Mouse (Mus musculus) forebrain, embryonic 11.5 days (tissue): ENCODE measurements around the gene Spocd1. TPM values are rescaled to one million over a fixed set of nuclear protein-coding genes. Genes with fewer than 3 reads are reported as not detected.

Experiments used
- ATAC-seq: fragments of 200-750 bp; cut with Nextera tagmentation; replicated peaks from 2 replicates; pipeline ENCODE4 v1.8.0; 2017; ENCODE audit warnings: moderate TSS enrichment; ENCODE audit not compliant: low FRiP score
- DNase-seq: peaks from one replicate; pipeline ENCODE4 v3.0.0-alpha.2; 2017; ENCODE audit warnings: low spot score
- H3K27ac ChIP-seq: fragments of 300-500 bp; sonication (generic); 2 replicates; pipeline ENCODE4 v1.5.1; 2014; ENCODE audit warnings: low read depth, low read length
- H3K27me3 ChIP-seq: fragments of 300-500 bp; sonication (generic); 2 replicates; pipeline ENCODE4 v1.6.1; 2014; ENCODE audit warnings: mild to moderate bottlenecking, low read length, mixed read lengths; ENCODE audit not compliant: control insufficient read depth, insufficient read depth
- H3K36me3 ChIP-seq: fragments of 300-500 bp; sonication (generic); 2 replicates; pipeline ENCODE4 v1.6.1; 2014; ENCODE audit warnings: mild to moderate bottlenecking, low read length, moderate library complexity, mixed read lengths; ENCODE audit not compliant: control insufficient read depth, insufficient read depth
- H3K4me1 ChIP-seq: fragments of 300-500 bp; sonication (generic); replicated peaks from 2 replicates; pipeline ENCODE4 v1.6.1; 2014; ENCODE audit warnings: low read length, mixed read lengths; ENCODE audit not compliant: control insufficient read depth, insufficient read depth
- H3K4me2 ChIP-seq: fragments of 300-500 bp; sonication (generic); 2 replicates; pipeline ENCODE4 v1.6.1; 2014; ENCODE audit warnings: low read depth, mild to moderate bottlenecking, low read length, moderate library complexity, mixed read lengths; ENCODE audit not compliant: severe bottlenecking
- H3K4me3 ChIP-seq: fragments of 300-500 bp; sonication (generic); 2 replicates; pipeline ENCODE4 v1.5.1; 2014; ENCODE audit warnings: low read depth, low read length
- H3K9ac ChIP-seq: fragments of 300-500 bp; sonication (generic); 2 replicates; pipeline ENCODE4 v1.6.1; 2014; ENCODE audit warnings: low read length
- H3K9me3 ChIP-seq: fragments of 300-500 bp; sonication (generic); 2 replicates; pipeline ENCODE4 v1.6.1; 2016; ENCODE audit warnings: low read length, mixed read lengths; ENCODE audit not compliant: control insufficient read depth
- WGBS: fragments of 180-500 bp; shearing (Covaris S2); extraction: QIAGEN DNeasy Blood & Tissue Kit; methylation state at CpG from one replicate; pipeline ENCODE4 v1.1.7; 2014; 5-methylcytosine and 5-hydroxymethylcytosine counted together
- polyA plus RNA-seq: library from polyadenylated mRNA; unstranded; fragments of >200 nt; fragmentation: Nextera tagmentation; extraction: Ambion mirVana; gene quantifications from 2 replicates; pipeline ENCODE4 v1.2.1, GENCODE M21; 2014

The Spocd1 gene
- polyA plus RNA-seq, 1 experiment from 2014 or later, result 0.05 TPM

DNA sequence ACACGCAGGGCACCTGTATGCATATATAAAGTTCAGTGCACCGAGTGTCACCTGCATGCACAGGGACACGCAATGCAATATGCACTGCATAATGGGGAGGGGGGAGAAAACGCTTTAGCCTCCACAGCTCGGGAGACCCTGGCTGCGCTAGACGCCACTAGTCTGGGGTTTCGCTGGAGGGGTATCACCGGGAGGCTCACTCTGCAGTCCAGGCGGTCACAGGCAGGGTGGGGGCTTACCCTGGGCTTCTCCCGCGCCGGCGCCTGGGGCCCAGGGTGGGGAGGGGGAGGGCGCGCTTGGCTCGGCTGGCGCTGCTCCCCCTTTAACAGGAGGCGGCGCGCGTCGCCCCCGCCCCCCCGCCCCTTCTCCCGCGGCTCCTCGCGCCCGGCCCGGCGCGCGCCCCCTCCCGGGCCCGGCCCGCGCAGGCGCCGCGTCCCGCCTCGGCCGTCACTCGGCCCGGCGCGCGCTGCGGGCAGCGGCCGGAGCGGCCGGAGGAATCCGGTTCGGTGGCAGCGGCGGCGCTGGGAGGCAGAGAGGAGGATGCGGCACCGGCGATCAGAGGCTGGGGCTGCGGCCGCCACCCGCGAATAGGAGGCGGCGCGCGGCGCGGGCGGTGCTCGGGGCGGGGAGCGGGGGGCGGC is 55.5 kb downstream of the Spocd1 start, which contains the start of gene Adgrb2:
Gene Adgrb2 (plus strand): TSS at position 450 of the 641 bp plus-strand sequence.
- Histone ChIP-seq H3K27ac (no peak within 1 kb of the TSS), H3K9me3 (no peaks in the 10 kb centered on the region), H3K4me2 (peak within 1 kb of the TSS; percentile 97), H3K4me3 (peak within 1 kb of the TSS; percentile 72), H3K9ac (peak within 1 kb of the TSS; percentile 74), H3K36me3 (no peaks in the 10 kb centered on the region), H3K4me1 (peaks cover 38% of the 10 kb centered on the region), H3K27me3 (peaks cover 34% of the 10 kb centered on the region)
- ATAC-seq (peak; percentile 40; the same call in 1 of the 2 replicates), DNase-seq (peak; percentile 78)
- WGBS, result under 1% methylated on average over 45 of the region's 77 CpGs

DNA sequence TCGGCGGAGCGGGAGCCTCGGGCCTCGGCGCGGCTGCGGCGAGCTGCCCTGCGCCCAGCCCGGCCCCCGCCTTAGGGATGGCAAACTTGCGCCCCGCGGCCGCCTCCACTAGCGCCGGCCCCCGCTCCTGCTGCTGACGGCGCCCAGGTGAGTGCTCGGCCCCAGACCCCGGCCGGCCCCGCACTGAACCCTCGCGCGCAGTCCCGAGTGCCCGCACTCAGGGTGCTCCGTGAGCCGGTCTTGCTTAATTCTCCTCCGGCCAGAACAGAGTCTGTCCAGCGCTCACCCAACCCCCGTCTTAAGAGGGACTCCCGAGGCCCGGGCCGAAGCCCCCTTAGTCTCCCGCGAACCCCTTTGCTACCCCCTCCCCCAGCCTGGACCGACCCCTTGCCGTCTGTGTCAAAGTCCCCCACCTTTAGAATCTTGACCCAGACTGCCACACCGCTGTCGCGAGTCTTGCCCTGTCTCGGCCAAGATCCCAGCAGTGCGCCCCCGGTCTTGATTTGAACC is 56.2 kb downstream of the Spocd1 start:
- Histone ChIP-seq H3K4me2 (peak overlapping the region; percentile 97), H3K27me3 (peaks cover 34% of the 10 kb centered on the region), H3K9me3 (no peaks in the 10 kb centered on the region), H3K27ac (no peak overlapping the region), H3K9ac (peak overlapping the region; percentile 74), H3K36me3 (no peaks in the 10 kb centered on the region), H3K4me1 (peaks cover 38% of the 10 kb centered on the region), H3K4me3 (peak overlapping the region; percentile 72)
- ATAC-seq, result peak; percentile 11; the same call in 1 of the 2 replicates
- DNase-seq, result no peak
- WGBS, result 1% methylated on average over 29 of the region's 48 CpGs

DNA sequence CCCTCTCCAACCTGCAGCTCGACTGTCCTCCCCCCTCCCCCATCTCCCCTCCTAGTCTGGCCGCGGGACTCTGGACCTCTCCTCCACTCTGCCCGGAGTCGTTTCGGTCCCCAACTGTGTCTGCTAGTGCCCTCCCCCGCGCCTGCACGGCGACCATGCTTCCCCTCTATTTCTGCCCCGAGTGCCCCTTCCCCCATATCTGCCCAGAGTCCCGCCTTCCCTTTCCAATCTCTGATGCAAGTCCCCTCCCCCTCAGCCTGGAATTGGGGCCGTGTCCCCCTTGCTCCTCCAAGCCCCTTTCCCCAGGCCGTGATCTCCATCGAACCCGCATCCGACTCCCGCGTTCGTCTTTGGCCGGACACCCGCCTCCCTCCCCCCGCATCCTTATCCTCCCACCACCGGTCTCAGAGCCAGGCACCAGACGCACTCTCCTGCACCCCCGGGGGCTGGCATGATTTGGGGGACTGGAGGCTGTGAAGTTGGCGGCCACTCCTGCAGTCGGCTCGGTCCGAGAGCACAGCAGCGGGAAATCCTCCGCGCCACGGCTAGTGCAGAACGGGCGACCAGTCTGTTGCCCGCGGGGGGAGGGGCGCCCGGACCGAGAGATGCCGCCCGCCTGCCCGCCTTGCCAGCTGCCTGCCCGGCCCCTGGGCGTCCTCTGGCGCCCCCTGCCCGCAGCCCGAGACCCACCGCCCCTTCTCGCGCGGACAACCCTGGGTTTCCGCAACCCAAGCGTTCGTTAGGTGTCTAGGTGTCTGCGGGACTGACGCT is 56.8 kb downstream of the Spocd1 start:
- Histone ChIP-seq H3K36me3 (no peaks in the 10 kb centered on the region), H3K27ac (no peak overlapping the region), H3K27me3 (peaks cover 34% of the 10 kb centered on the region), H3K4me1 (peaks cover 38% of the 10 kb centered on the region), H3K9me3 (no peaks in the 10 kb centered on the region), H3K4me2 (peak overlapping the region; percentile 97), H3K9ac (peak overlapping the region; percentile 74), H3K4me3 (peak overlapping the region; percentile 72)
- ATAC-seq, result no peak; the same call in none of the 2 replicates
- WGBS, result under 1% methylated on average over 50 of the region's 58 CpGs
- DNase-seq, result peak; percentile 93

DNA sequence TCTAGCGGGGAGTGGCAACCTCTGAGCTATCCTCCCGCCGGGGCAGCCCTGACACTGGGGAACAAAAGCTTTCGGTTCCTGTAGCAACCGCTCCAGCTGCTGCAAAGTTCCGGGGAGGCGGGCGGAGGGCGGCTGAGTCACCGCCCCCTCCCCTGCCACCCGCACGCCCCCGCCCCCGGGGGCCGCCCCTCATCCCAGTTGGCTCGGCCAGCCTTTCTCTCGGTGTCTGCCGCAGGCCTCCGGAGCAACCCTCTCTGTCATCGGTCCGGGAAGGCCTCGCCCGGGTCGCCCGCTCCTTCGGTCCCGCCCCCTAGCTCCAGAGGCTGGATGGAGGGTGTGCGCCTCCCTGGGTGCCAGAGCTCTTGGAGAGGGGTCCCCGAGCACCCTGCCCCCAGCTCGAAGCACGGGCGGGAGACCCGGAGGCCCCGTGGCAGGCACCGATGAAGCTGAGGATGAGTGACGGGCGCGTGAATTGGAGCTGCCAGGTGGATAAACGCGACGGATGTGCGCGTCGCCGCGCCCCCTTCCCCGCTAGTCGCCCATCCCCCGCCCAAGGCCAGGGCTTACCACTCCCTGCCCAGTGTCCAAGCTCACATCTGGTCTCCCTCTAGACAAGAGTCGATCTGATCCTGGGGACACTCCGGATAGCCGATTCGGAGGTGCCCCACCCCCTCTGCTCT is 58.9 kb downstream of the Spocd1 start:
- H3K27me3 ChIP-seq, result peaks cover 32% of the 10 kb centered on the region
- H3K4me1 ChIP-seq, result peaks cover 30% of the 10 kb centered on the region
- H3K27ac ChIP-seq, result no peak overlapping the region
- WGBS, result under 1% methylated on average over 47 of the region's 53 CpGs
- ATAC-seq, result peak; percentile 31
- peak overlapping the region; percentile 70 for H3K4me2 ChIP-seq
- H3K4me3 ChIP-seq, result peak overlapping the region; percentile 34
- peak overlapping the region; percentile 53 for H3K9ac ChIP-seq
- H3K36me3 ChIP-seq, result no peaks in the 10 kb centered on the region
- H3K9me3 ChIP-seq, result no peaks in the 10 kb centered on the region
- DNase-seq, result peak; percentile 84

DNA sequence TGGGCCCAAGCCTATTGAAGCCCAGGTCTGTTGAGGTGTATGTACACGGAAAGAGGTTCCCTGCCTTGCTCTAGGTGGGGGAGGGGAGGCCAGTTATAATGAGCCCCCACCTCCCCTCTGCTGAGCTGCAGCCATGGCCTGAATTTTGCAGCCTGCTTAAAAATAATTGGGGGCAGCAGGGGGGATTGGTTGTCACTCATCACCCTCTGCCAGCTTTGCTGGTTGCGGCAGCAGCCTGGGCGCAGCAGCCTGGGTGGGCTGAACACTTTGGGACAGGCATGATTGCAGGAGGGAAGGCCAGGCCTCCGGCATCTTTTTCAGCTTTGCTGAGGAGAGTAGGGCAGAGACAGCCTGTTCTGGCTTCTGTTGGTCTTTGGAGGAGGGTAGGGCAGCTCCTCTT is 60.9 kb downstream of the Spocd1 start:
- peaks cover 17% of the 10 kb centered on the region for H3K4me1 ChIP-seq
- 62% methylated on average over 4 of the region's 4 CpGs for WGBS
- H3K36me3 ChIP-seq, result no peaks in the 10 kb centered on the region
- ATAC-seq (no peak), DNase-seq (no peak)
- peaks cover 22% of the 10 kb centered on the region for H3K27me3 ChIP-seq
- no peak overlapping the region for H3K4me3 ChIP-seq
- H3K9me3 ChIP-seq, result no peaks in the 10 kb centered on the region
- no peak overlapping the region for H3K9ac ChIP-seq
- H3K4me2 ChIP-seq, result no peak overlapping the region
- H3K27ac ChIP-seq, result no peak overlapping the region

DNA sequence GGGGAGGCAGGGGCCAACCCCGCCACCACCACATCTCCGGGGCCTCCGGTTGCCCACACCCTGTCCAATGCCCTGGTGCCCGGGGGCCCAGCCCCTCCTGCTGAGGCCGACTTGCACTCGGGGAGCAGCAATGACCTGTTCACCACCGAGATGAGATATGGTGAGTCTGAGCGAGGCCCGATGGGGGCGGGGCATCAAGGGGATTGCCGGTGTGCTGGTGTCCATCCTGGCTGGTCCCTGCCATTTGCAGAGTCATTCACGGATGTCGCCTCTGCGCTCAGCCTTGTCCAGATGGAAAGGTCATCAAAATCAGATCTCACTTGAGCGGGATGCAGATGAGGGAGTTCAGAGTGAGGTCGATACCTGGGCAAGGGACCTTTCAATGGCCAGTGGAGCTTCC is 63.7 kb downstream of the Spocd1 start:
- H3K27me3 ChIP-seq, result peaks cover 9% of the 10 kb centered on the region; the same call in 1 of the 2 replicates
- no peak overlapping the region for H3K4me3 ChIP-seq
- H3K4me1 ChIP-seq, result peaks cover 1% of the 10 kb centered on the region
- H3K36me3 ChIP-seq, result no peaks in the 10 kb centered on the region
- 84% methylated on average over 16 of the region's 16 CpGs for WGBS
- DNase-seq, result no peak
- H3K27ac ChIP-seq, result no peak overlapping the region
- no peak overlapping the region for H3K9ac ChIP-seq
- H3K9me3 ChIP-seq, result no peaks in the 10 kb centered on the region
- ATAC-seq, result no peak
- H3K4me2 ChIP-seq, result no peak overlapping the region

DNA sequence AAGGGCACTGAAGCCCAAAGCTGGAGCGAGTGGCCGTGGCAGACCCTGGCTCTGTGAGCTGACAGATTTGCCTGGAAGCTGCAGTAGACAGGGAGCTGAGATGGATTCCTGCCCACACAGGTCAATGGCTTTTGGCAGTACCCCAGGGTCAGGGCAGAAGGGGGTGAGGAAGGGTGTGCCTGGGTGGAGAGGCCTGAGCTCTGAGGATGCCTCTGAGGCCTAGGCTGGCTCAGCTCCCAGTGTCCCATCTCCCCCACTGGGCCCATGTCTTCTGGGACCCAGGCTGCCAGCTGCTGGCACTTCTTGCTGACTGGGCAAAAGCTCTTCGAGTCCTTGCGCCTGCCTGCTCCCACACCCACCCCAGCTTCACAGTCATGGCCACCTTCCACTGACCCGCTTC is 64.2 kb downstream of the Spocd1 start:
- H3K36me3 ChIP-seq, result no peaks in the 10 kb centered on the region
- no peaks in the 10 kb centered on the region; the same call in none of the 2 replicates for H3K4me1 ChIP-seq
- H3K9me3 ChIP-seq, result no peaks in the 10 kb centered on the region
- DNase-seq, result no peak
- H3K4me2 ChIP-seq, result no peak overlapping the region
- no peak overlapping the region for H3K9ac ChIP-seq
- H3K27ac ChIP-seq, result no peak overlapping the region
- WGBS, result 91% methylated on average over 5 of the region's 5 CpGs
- no peak overlapping the region for H3K4me3 ChIP-seq
- no peak for ATAC-seq
- H3K27me3 ChIP-seq, result peaks cover 9% of the 10 kb centered on the region; the same call in 1 of the 2 replicates

DNA sequence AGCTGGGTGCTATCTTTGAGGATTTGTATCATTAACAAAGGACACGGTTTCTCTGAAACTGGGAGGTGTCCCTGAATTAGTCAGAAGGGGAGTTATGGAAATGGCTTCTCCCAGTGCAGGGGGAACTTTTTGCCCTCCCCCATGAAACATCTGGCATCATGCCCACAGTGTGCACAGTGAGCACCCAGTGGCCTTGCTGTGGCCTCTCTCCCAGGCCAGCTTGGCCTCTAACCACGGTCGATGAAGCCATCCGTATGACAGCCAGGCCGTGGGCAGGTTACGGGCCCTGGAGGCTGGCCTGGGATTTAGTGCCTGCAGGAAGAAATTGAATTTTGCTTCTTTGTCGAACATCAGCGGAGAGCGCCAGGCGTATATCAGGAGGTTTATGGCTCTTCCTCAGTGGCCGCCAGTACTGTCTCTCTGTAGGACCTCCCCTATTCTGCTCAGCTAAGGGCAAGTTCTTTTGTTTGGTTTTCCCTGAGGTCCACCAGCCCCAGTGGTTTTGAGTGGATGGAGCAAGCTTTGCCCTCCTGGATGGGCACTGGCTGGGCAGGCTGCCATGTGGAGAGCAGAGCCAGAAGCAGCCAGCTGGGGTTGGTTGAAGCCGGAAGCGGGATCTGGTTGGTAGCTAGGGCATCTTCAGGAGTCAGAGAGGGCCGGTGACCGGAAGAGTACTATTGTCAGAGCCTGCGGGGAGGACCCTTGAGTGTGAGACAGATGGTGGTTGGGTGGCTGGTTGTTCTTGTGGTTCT is 65.1 kb downstream of the Spocd1 start:
- no peak overlapping the region for H3K27ac ChIP-seq
- peaks cover under 1% of the 10 kb centered on the region; the same call in 1 of the 2 replicates for H3K27me3 ChIP-seq
- H3K4me2 ChIP-seq, result no peak overlapping the region
- WGBS, result 87% methylated on average over 16 of the region's 16 CpGs
- ATAC-seq (no peak), DNase-seq (no peak)
- no peaks in the 10 kb centered on the region for H3K9me3 ChIP-seq
- no peak overlapping the region for H3K9ac ChIP-seq
- no peaks in the 10 kb centered on the region; the same call in 1 of the 2 replicates for H3K4me1 ChIP-seq
- no peaks in the 10 kb centered on the region for H3K36me3 ChIP-seq
- no peak overlapping the region for H3K4me3 ChIP-seq
